In genomic region chr11:119304904-119305712, GRCm38 (mm10) we compare ENCODE assay signal across 9 mouse cellular contexts. TPM values are rescaled to one million over a fixed set of nuclear protein-coding genes. Genes with fewer than 3 reads are reported as not detected.
DNase-seq lines count a peak whose midpoint lies in the region; ATAC-seq and TF ChIP-seq lines count a peak whose summit lies in the region.
"Had no signal": no experiment of that assay in that cellular context is flagged by ENCODE, and none has a peak within 500 bp of the region (broad histone marks: within the 10 kb centered on the region; RNA-seq: fewer than 3 reads in every experiment).

No protein-coding gene starts in this region.

- H3K4me2 ChIP-seq in embryonic facial prominence, embryonic 13.5 days, result no peak overlapping the region
- no peak overlapping the region for H3K4me2 ChIP-seq in intestine, postnatal 0 days (replicated peaks; ENCODE audit: low read depth)
- H3K4me2 ChIP-seq: limb, embryonic 15.5 days had no signal

- 40% methylated on average over 16 of the region's 16 CpGs for WGBS in embryonic facial prominence, embryonic 13.5 days
- 47% methylated on average over 16 of the region's 16 CpGs for WGBS in intestine, postnatal 0 days

- no peaks in the 10 kb centered on the region for H3K9me3 ChIP-seq in embryonic facial prominence, embryonic 13.5 days
- no peaks in the 10 kb centered on the region for H3K9me3 ChIP-seq in intestine, postnatal 0 days (ENCODE audit: control insufficient read depth)
- H3K9me3 ChIP-seq: limb, embryonic 15.5 days had no signal

- H3K9ac ChIP-seq in embryonic facial prominence, embryonic 13.5 days, result 0 out of 2 replicates have a peak overlapping the region, but pooled peaks have one; percentile 32
- no peak overlapping the region for H3K9ac ChIP-seq in intestine, postnatal 0 days (ENCODE audit: low read depth, low read length)
- H3K9ac ChIP-seq: limb, embryonic 15.5 days had no signal

- H3K4me1 ChIP-seq in embryonic facial prominence, embryonic 13.5 days, result peaks cover 20% of the 10 kb centered on the region
- H3K4me1 ChIP-seq in intestine, postnatal 0 days (replicated peaks; ENCODE audit: control insufficient read depth, insufficient read depth, low read length), result no peaks in the 10 kb centered on the region

- peak; percentile 88 for TF ChIP-seq CTCF in intestine, postnatal 0 days (IDR thresholded peaks at IDR 0.05; ENCODE audit: low read depth)

- H3K36me3 ChIP-seq in embryonic facial prominence, embryonic 13.5 days, result no peaks in the 10 kb centered on the region
- H3K36me3 ChIP-seq in intestine, postnatal 0 days (ENCODE audit: control insufficient read depth, insufficient read depth), result no peaks in the 10 kb centered on the region
- H3K36me3 ChIP-seq: limb, embryonic 15.5 days had no signal

- H3K4me3 ChIP-seq in embryonic facial prominence, embryonic 13.5 days, result no peak overlapping the region
- no peak overlapping the region for H3K4me3 ChIP-seq in intestine, postnatal 0 days (ENCODE audit: low read depth, low read length)
- H3K4me3 ChIP-seq: limb, embryonic 15.5 days had no signal

- ATAC-seq in embryonic facial prominence, embryonic 13.5 days (ENCODE audit: insufficient number of reproducible peaks, insufficient read depth, low FRiP score, low TSS enrichment, low read depth), result no peak
- 0 out of 2 replicates have a peak, but pooled peaks have one; percentile 17 for ATAC-seq in intestine, postnatal 0 days

- H3K27ac ChIP-seq in embryonic facial prominence, embryonic 13.5 days, result no peak overlapping the region
- no peak overlapping the region for H3K27ac ChIP-seq in intestine, postnatal 0 days (ENCODE audit: low read depth, low read length)
- H3K27ac ChIP-seq: limb, embryonic 15.5 days had no signal

- peak; percentile 41 for DNase-seq in gastrocnemius, adult 18-20 months (ENCODE audit: low spot score)
- no peak for DNase-seq in gastrocnemius, adult 8-10 months (ENCODE audit: low spot score in 2 of 2)
- peak; percentile 79 for DNase-seq in 416B (ENCODE audit: low read depth)
- peak; percentile 51 for DNase-seq in T-cell, adult 2 months (ENCODE audit: low spot score)
- peak; percentile 77 for DNase-seq in mesoderm, embryonic 11.5 days (ENCODE audit: low read depth, low spot score)
- DNase-seq in thymus, postnatal 36 days, result peak; percentile 35 to 55

- H3K27me3 ChIP-seq in embryonic facial prominence, embryonic 13.5 days, result peaks cover 29% of the 10 kb centered on the region
- no peaks in the 10 kb centered on the region for H3K27me3 ChIP-seq in intestine, postnatal 0 days (replicated peaks; ENCODE audit: control insufficient read depth, insufficient read depth, low read length)

RNA-seq across cellular contexts. Expression of gene Card14, which starts 2.5 kb away (rescaled TPM):
- total RNA-seq in gastrocnemius, adult 18-20 months (2021), result under 1 TPM; 0.21 to 0.34 TPM
- total RNA-seq in gastrocnemius, adult 8-10 months (2022), result under 1 TPM; 0.10 to 0.25 (median 0.22) TPM
- polyA plus RNA-seq in embryonic facial prominence, embryonic 13.5 days (2015; fragmentation: Nextera tagmentation; extraction: Ambion mirVana), result 1.1 and 1.2 TPM in 2 replicates
- polyA plus RNA-seq in intestine, postnatal 0 days (2015; fragmentation: Nextera tagmentation; extraction: Ambion mirVana), result 9.9 and 11.4 TPM in 2 replicates

RNA-seq across cellular contexts. Expression of gene Eif4a3, which starts 5.2 kb away (rescaled TPM):
- 10 to 100 TPM; 32.2 to 43.5 TPM for total RNA-seq in gastrocnemius, adult 18-20 months (2021)
- total RNA-seq in gastrocnemius, adult 8-10 months (2022), result 10 to 100 TPM; 30.7 to 53.1 (median 42.8) TPM
- 339 and 385 TPM in 2 replicates for polyA plus RNA-seq in embryonic facial prominence, embryonic 13.5 days (2015; fragmentation: Nextera tagmentation; extraction: Ambion mirVana)
- 162 and 174 TPM in 2 replicates for polyA plus RNA-seq in intestine, postnatal 0 days (2015; fragmentation: Nextera tagmentation; extraction: Ambion mirVana)

RNA-seq across cellular contexts. Expression of gene Gaa, which starts 37.4 kb away (rescaled TPM):
- 100 to 1,000 TPM; 174 to 191 TPM for total RNA-seq in gastrocnemius, adult 18-20 months (2021)
- total RNA-seq in gastrocnemius, adult 8-10 months (2022), result 100 to 1,000 TPM; 187 to 198 (median 192) TPM
- 58.5 and 61.0 TPM in 2 replicates for polyA plus RNA-seq in embryonic facial prominence, embryonic 13.5 days (2015; fragmentation: Nextera tagmentation; extraction: Ambion mirVana)
- polyA plus RNA-seq in intestine, postnatal 0 days (2015; fragmentation: Nextera tagmentation; extraction: Ambion mirVana), result 71.6 and 79.0 TPM in 2 replicates

RNA-seq across cellular contexts. Expression of gene Sgsh, which starts 50.2 kb away (rescaled TPM):
- 1 to 10 TPM; 3.3 to 3.4 TPM for total RNA-seq in gastrocnemius, adult 18-20 months (2021)
- 1 to 10 TPM; 2.3 to 3.8 (median 2.7) TPM for total RNA-seq in gastrocnemius, adult 8-10 months (2022)
- polyA plus RNA-seq in embryonic facial prominence, embryonic 13.5 days (2015; fragmentation: Nextera tagmentation; extraction: Ambion mirVana), result 5.9 and 6.2 TPM in 2 replicates
- 7.7 and 8.3 TPM in 2 replicates for polyA plus RNA-seq in intestine, postnatal 0 days (2015; fragmentation: Nextera tagmentation; extraction: Ambion mirVana)

RNA-seq across cellular contexts. Expression of gene Slc26a11, which starts 50.2 kb away (rescaled TPM):
- total RNA-seq in gastrocnemius, adult 18-20 months (2021), result 1 to 10 TPM; 2.4 to 2.8 TPM
- 1 to 10 TPM; 2.5 to 4.2 (median 3.0) TPM for total RNA-seq in gastrocnemius, adult 8-10 months (2022)
- polyA plus RNA-seq in embryonic facial prominence, embryonic 13.5 days (2015; fragmentation: Nextera tagmentation; extraction: Ambion mirVana), result 11.0 and 11.9 TPM in 2 replicates
- polyA plus RNA-seq in intestine, postnatal 0 days (2015; fragmentation: Nextera tagmentation; extraction: Ambion mirVana), result 6.7 and 7.7 TPM in 2 replicates

Comparison
In these comparisons a context has a peak if more than half of its experiments do, and no peak if none do; other contexts are left out.
1. DNase-seq: peak in gastrocnemius, adult 18-20 months (single experiment), 416B (single experiment), T-cell, adult 2 months (single experiment), mesoderm, embryonic 11.5 days (single experiment) and thymus, postnatal 36 days (2 of 2); none in gastrocnemius, adult 8-10 months (0 of 2).